Mouse (Mus musculus) megakaryocyte, embryonic 14.5 days (primary cell): ENCODE results near the gene Zcchc10. TPM values are rescaled to one million over a fixed set of nuclear protein-coding genes. Genes with fewer than 3 reads are reported as not detected.

Experiments used
- H3K27me3 ChIP-seq: replicated peaks from 2 replicates; pipeline ENCODE3; 2012; ENCODE audit warnings: inconsistent platforms
- H3K36me3 ChIP-seq: replicated peaks from 2 replicates; pipeline ENCODE3; 2012; ENCODE audit warnings: low read length, inconsistent platforms, mixed read lengths
- H3K4me1 ChIP-seq: 2 replicates; pipeline ENCODE4 v1.6.1; 2012; ENCODE audit warnings: inconsistent platforms
- H3K4me3 ChIP-seq: replicated peaks from 2 replicates; pipeline ENCODE3; 2012; ENCODE audit warnings: moderate library complexity, mild to moderate bottlenecking, inconsistent platforms
- H3K9me3 ChIP-seq: 2 replicates; pipeline ENCODE4 v1.6.1; 2012; ENCODE audit warnings: inconsistent platforms
- FLI1 ChIP-seq: IDR thresholded peaks from 2 replicates; pipeline ENCODE4 v1.6.1; 2012; ENCODE audit warnings: low read length, inconsistent platforms, mixed read lengths
- GATA1 ChIP-seq: IDR thresholded peaks from 3 replicates; pipeline ENCODE4 v1.6.1; 2012; ENCODE audit warnings: mixed read lengths, low read length, inconsistent platforms, borderline replicate concordance
- polyA plus RNA-seq: library from polyadenylated mRNA; stranded (reverse); fragments of >175 nt; gene quantifications from 2 replicates; pipeline ENCODE4 v1.2.3, GENCODE M21; 2012; ENCODE audit warnings: low replicate concordance; ENCODE audit not compliant: insufficient read depth

Zcchc10 gene
- polyA plus RNA-seq, 1 experiment = 1.5 TPM

GRCm38 (mm10) chr11:53342711-53343110 lies 18.2 kb downstream of the Zcchc10 start:
- Histone ChIP-seq H3K27me3 (no peaks in the 10 kb centered on the region), H3K4me3 (no peak overlapping the region), H3K36me3 (no peaks in the 10 kb centered on the region), H3K9me3 (no peaks in the 10 kb centered on the region), H3K4me1 (peaks cover 75% of the 10 kb centered on the region)
- TF ChIP-seq GATA1 = no peak
- TF ChIP-seq FLI1 = no peak

- peak overlapping the region; percentile 42 for H3K4me3 ChIP-seq
- no peaks in the 10 kb centered on the region for H3K9me3 ChIP-seq
- peaks cover 89% of the 10 kb centered on the region for H3K4me1 ChIP-seq
- TF ChIP-seq FLI1 (no peak), GATA1 (no peak; the same call in 2 of the 3 replicates)
- no peaks in the 10 kb centered on the region for H3K36me3 ChIP-seq
- H3K27me3 ChIP-seq = no peaks in the 10 kb centered on the region
Observed at GRCm38 (mm10) chr11:53345328-53345727, 20.8 kb downstream of the Zcchc10 start.

- Histone ChIP-seq H3K9me3 (no peaks in the 10 kb centered on the region), H3K4me1 (peaks cover 84% of the 10 kb centered on the region), H3K4me3 (peak overlapping the region; percentile 38), H3K27me3 (no peaks in the 10 kb centered on the region), H3K36me3 (no peaks in the 10 kb centered on the region)
- no peak for TF ChIP-seq GATA1
- TF ChIP-seq FLI1 = no peak
Observed at GRCm38 (mm10) chr11:53345738-53346137, 21.3 kb downstream of the Zcchc10 start.

- Histone ChIP-seq H3K9me3 (no peaks in the 10 kb centered on the region), H3K36me3 (peaks cover 19% of the 10 kb centered on the region), H3K4me3 (peak within 1 kb of the TSS; percentile 98), H3K27me3 (no peaks in the 10 kb centered on the region), H3K4me1 (peaks cover 64% of the 10 kb centered on the region)
- no peak for TF ChIP-seq GATA1
- TF ChIP-seq FLI1 = no peak
Observed at GRCm38 (mm10) chr11:53350291-53351223, 26.1 kb downstream of the Zcchc10 start, which contains the start of gene Aff4. Gene Aff4 (plus strand): TSS chr11:53350833.

- H3K9me3 ChIP-seq = no peaks in the 10 kb centered on the region
- peak overlapping the region; percentile 98 for H3K4me3 ChIP-seq
- no peak for TF ChIP-seq FLI1
- TF ChIP-seq GATA1 = no peak
- H3K27me3 ChIP-seq = no peaks in the 10 kb centered on the region
- peaks cover 22% of the 10 kb centered on the region for H3K36me3 ChIP-seq
- H3K4me1 ChIP-seq = peaks cover 62% of the 10 kb centered on the region
Observed at GRCm38 (mm10) chr11:53351224-53351942, 26.9 kb downstream of the Zcchc10 start.

- peaks cover 65% of the 10 kb centered on the region for H3K4me1 ChIP-seq
- H3K4me3 ChIP-seq = peak overlapping the region; percentile 98
- peaks cover 26% of the 10 kb centered on the region for H3K36me3 ChIP-seq
- TF ChIP-seq FLI1 (no peak), GATA1 (no peak)
- no peaks in the 10 kb centered on the region for H3K9me3 ChIP-seq
- no peaks in the 10 kb centered on the region for H3K27me3 ChIP-seq
Observed at GRCm38 (mm10) chr11:53351943-53352590, 27.6 kb downstream of the Zcchc10 start.

- peaks cover 81% of the 10 kb centered on the region for H3K4me1 ChIP-seq
- no peak for TF ChIP-seq GATA1
- TF ChIP-seq FLI1 = no peak
- no peaks in the 10 kb centered on the region for H3K9me3 ChIP-seq
- H3K36me3 ChIP-seq = peaks cover 54% of the 10 kb centered on the region
- no peaks in the 10 kb centered on the region for H3K27me3 ChIP-seq
- H3K4me3 ChIP-seq = no peak overlapping the region
Observed at GRCm38 (mm10) chr11:53358504-53359155, 34.2 kb downstream of the Zcchc10 start.

GRCm38 (mm10) chr11:53367032-53367431 lies 42.6 kb downstream of the Zcchc10 start:
- H3K36me3 ChIP-seq = peaks cover 65% of the 10 kb centered on the region
- peaks cover 55% of the 10 kb centered on the region for H3K4me1 ChIP-seq
- H3K9me3 ChIP-seq = no peaks in the 10 kb centered on the region
- TF ChIP-seq GATA1 = no peak
- no peak for TF ChIP-seq FLI1
- H3K27me3 ChIP-seq = no peaks in the 10 kb centered on the region
- no peak overlapping the region for H3K4me3 ChIP-seq

- peaks cover 87% of the 10 kb centered on the region for H3K36me3 ChIP-seq
- no peaks in the 10 kb centered on the region for H3K9me3 ChIP-seq
- TF ChIP-seq FLI1 (no peak), GATA1 (no peak)
- H3K4me1 ChIP-seq = peaks cover 78% of the 10 kb centered on the region
- peak overlapping the region; percentile 64 for H3K4me3 ChIP-seq
- no peaks in the 10 kb centered on the region for H3K27me3 ChIP-seq
Observed at GRCm38 (mm10) chr11:53378918-53379317, 54.4 kb downstream of the Zcchc10 start.

Other genes with a start within 250 kb of the Zcchc10 start
- gene Hspa4, start 24.2 kb upstream of the Zcchc10 start, polyA plus RNA-seq = 16.7 and 34.7 TPM in 2 replicates
- gene Aff4, start 26.2 kb downstream of the Zcchc10 start, polyA plus RNA-seq = 1.2 and 2.3 TPM in 2 replicates
- gene Leap2, start 98.5 kb downstream of the Zcchc10 start, polyA plus RNA-seq = not detected in 2 replicates
- gene Uqcrq, start 106.2 kb downstream of the Zcchc10 start, polyA plus RNA-seq = 84.7 and 161 TPM in 2 replicates
- 0.77 TPM in 1 of 2 replicates, not detected in the other for gene Gdf9, start 106.3 kb downstream of the Zcchc10 start, polyA plus RNA-seq
- not detected in 2 replicates for gene Gm10447, start 132.4 kb downstream of the Zcchc10 start, polyA plus RNA-seq
- 0.07 TPM in 1 of 2 replicates, not detected in the other for gene Shroom1, start 132.5 kb downstream of the Zcchc10 start, polyA plus RNA-seq
- not detected in 2 replicates for gene Gm9837, start 145.8 kb downstream of the Zcchc10 start, polyA plus RNA-seq
- gene Gm9945, start 155.5 kb downstream of the Zcchc10 start, polyA plus RNA-seq = not detected in 2 replicates
- not detected in 2 replicates for gene Sowaha, start 155.6 kb downstream of the Zcchc10 start, polyA plus RNA-seq
- 13.7 and 26.6 TPM in 2 replicates for gene Sept8, start 194.6 kb downstream of the Zcchc10 start, polyA plus RNA-seq
- gene Kif3a, start 242.7 kb downstream of the Zcchc10 start, polyA plus RNA-seq = 1.6 and 5.8 TPM in 2 replicates